Mouse (Mus musculus): Measurements from ENCODE around the gene M1ap. TPM values are rescaled to one million over a fixed set of nuclear protein-coding genes. Genes with fewer than 3 reads are reported as not detected.

M1ap gene
- polyA plus RNA-seq, 1 experiment = 2.4 TPM

- Histone ChIP-seq H3ac (ENCODE audit: control insufficient read depth, insufficient read length, low read depth) (no peak overlapping the region), H3K27me3 (ENCODE audit: control insufficient read depth, insufficient read depth, insufficient read length) (no peaks in the 10 kb centered on the region), H3K36me3 (ENCODE audit: control insufficient read depth, insufficient read depth) (no peaks in the 10 kb centered on the region), H3K79me3 (ENCODE audit: low read depth) (no peaks in the 10 kb centered on the region), H3K4me3 (ENCODE audit: insufficient read depth, poor library complexity, severe bottlenecking) (no peak overlapping the region), H3K79me2 (ENCODE audit: control insufficient read depth, insufficient read depth) (no peaks in the 10 kb centered on the region)
- TF ChIP-seq MYOG (IDR thresholded peaks at IDR 0.05; ENCODE audit: control insufficient read depth, extremely low read depth, insufficient read length) = no peak
- TF ChIP-seq MAX (IDR thresholded peaks at IDR 0.05) = no peak
- TF ChIP-seq FOSL1 (IDR thresholded peaks at IDR 0.05; ENCODE audit: insufficient read depth, low read length, poor library complexity, severe bottlenecking) = no peak
- TF ChIP-seq CEBPB (IDR thresholded peaks at IDR 0.05; ENCODE audit: low read depth) = no peak
- no peak for TF ChIP-seq CTCF (IDR thresholded peaks at IDR 0.05; ENCODE audit: control insufficient read depth, insufficient read depth, insufficient read length)
- no peak for TF ChIP-seq MYOD1 (IDR thresholded peaks at IDR 0.05; ENCODE audit: control insufficient read depth, insufficient read length, low read depth)
Observed at GRCm38 (mm10) chr6:83011255-83011654, 64.6 kb downstream of the M1ap start.

- H3K36me3 ChIP-seq (ENCODE audit: control insufficient read depth, insufficient read depth) = no peaks in the 10 kb centered on the region
- no peak overlapping the region for H3ac ChIP-seq (ENCODE audit: control insufficient read depth, insufficient read length, low read depth)
- no peaks in the 10 kb centered on the region for H3K79me2 ChIP-seq (ENCODE audit: control insufficient read depth, insufficient read depth)
Observed at GRCm38 (mm10) chr6:83011756-83012155, 65.1 kb downstream of the M1ap start.

GRCm38 (mm10) chr6:83013444-83013843, 66.7 kb downstream of the M1ap start:
- no peaks in the 10 kb centered on the region for H3K79me2 ChIP-seq (ENCODE audit: control insufficient read depth, insufficient read depth)
- H3ac ChIP-seq (ENCODE audit: control insufficient read depth, insufficient read length, low read depth) = peak overlapping the region; percentile 7
- H3K79me3 ChIP-seq (ENCODE audit: low read depth) = no peaks in the 10 kb centered on the region
- TF ChIP-seq CEBPB (IDR thresholded peaks at IDR 0.05; ENCODE audit: low read depth) (no peak), MAX (IDR thresholded peaks at IDR 0.05) (peak; percentile 45)
- H3K27me3 ChIP-seq (ENCODE audit: control insufficient read depth, insufficient read depth, insufficient read length) = no peaks in the 10 kb centered on the region
- H3K4me3 ChIP-seq (ENCODE audit: insufficient read depth, poor library complexity, severe bottlenecking) = no peak overlapping the region
- no peaks in the 10 kb centered on the region for H3K36me3 ChIP-seq (ENCODE audit: control insufficient read depth, insufficient read depth)

More at GRCm38 (mm10) chr6:83011756-83012155, 65.1 kb downstream of the M1ap start:
- H3K4me3 ChIP-seq (ENCODE audit: insufficient read depth, poor library complexity, severe bottlenecking) = no peak overlapping the region
- no peaks in the 10 kb centered on the region for H3K79me3 ChIP-seq (ENCODE audit: low read depth)
- no peaks in the 10 kb centered on the region for H3K27me3 ChIP-seq (ENCODE audit: control insufficient read depth, insufficient read depth, insufficient read length)
- TF ChIP-seq CEBPB (IDR thresholded peaks at IDR 0.05; ENCODE audit: low read depth) (no peak), MYOG (IDR thresholded peaks at IDR 0.05; ENCODE audit: control insufficient read depth, extremely low read depth, insufficient read length) (no peak), MYOD1 (IDR thresholded peaks at IDR 0.05; ENCODE audit: control insufficient read depth, insufficient read length, low read depth) (no peak), USF1 (IDR thresholded peaks at IDR 0.05; ENCODE audit: low read depth) (no peak), CTCF (IDR thresholded peaks at IDR 0.05; ENCODE audit: control insufficient read depth, insufficient read depth, insufficient read length) (no peak), FOSL1 (IDR thresholded peaks at IDR 0.05; ENCODE audit: insufficient read depth, low read length, poor library complexity, severe bottlenecking) (no peak), MAX (IDR thresholded peaks at IDR 0.05) (no peak)

- no peaks in the 10 kb centered on the region for H3K79me2 ChIP-seq (ENCODE audit: control insufficient read depth, insufficient read depth)
- no peaks in the 10 kb centered on the region for H3K27me3 ChIP-seq (ENCODE audit: control insufficient read depth, insufficient read depth, insufficient read length)
- H3K79me3 ChIP-seq (ENCODE audit: low read depth) = no peaks in the 10 kb centered on the region
- no peaks in the 10 kb centered on the region for H3K36me3 ChIP-seq (ENCODE audit: control insufficient read depth, insufficient read depth)
- no peak overlapping the region for H3K4me3 ChIP-seq (ENCODE audit: insufficient read depth, poor library complexity, severe bottlenecking)
- TF ChIP-seq MYOD1 (IDR thresholded peaks at IDR 0.05; ENCODE audit: control insufficient read depth, insufficient read length, low read depth) (no peak), MYOG (IDR thresholded peaks at IDR 0.05; ENCODE audit: control insufficient read depth, extremely low read depth, insufficient read length) (no peak), CEBPB (IDR thresholded peaks at IDR 0.05; ENCODE audit: low read depth) (no peak), USF1 (IDR thresholded peaks at IDR 0.05; ENCODE audit: low read depth) (no peak), FOSL1 (IDR thresholded peaks at IDR 0.05; ENCODE audit: insufficient read depth, low read length, poor library complexity, severe bottlenecking) (no peak), MAX (IDR thresholded peaks at IDR 0.05) (no peak), CTCF (IDR thresholded peaks at IDR 0.05; ENCODE audit: control insufficient read depth, insufficient read depth, insufficient read length) (no peak)
- peak overlapping the region; percentile 46 for H3ac ChIP-seq (ENCODE audit: control insufficient read depth, insufficient read length, low read depth)
Observed at GRCm38 (mm10) chr6:83014482-83015466, 68.1 kb downstream of the M1ap start.

- Histone ChIP-seq H3K79me2 (ENCODE audit: control insufficient read depth, insufficient read depth) (no peaks in the 10 kb centered on the region), H3K79me3 (ENCODE audit: low read depth) (no peaks in the 10 kb centered on the region), H3K27me3 (ENCODE audit: control insufficient read depth, insufficient read depth, insufficient read length) (no peaks in the 10 kb centered on the region), H3ac (ENCODE audit: control insufficient read depth, insufficient read length, low read depth) (no peak overlapping the region), H3K4me3 (ENCODE audit: insufficient read depth, poor library complexity, severe bottlenecking) (no peak overlapping the region), H3K36me3 (ENCODE audit: control insufficient read depth, insufficient read depth) (no peaks in the 10 kb centered on the region)
- TF ChIP-seq CEBPB (IDR thresholded peaks at IDR 0.05; ENCODE audit: low read depth) (no peak), MYOD1 (IDR thresholded peaks at IDR 0.05; ENCODE audit: control insufficient read depth, insufficient read length, low read depth) (peak; percentile 91)
Observed at GRCm38 (mm10) chr6:83015749-83016148, 69.0 kb downstream of the M1ap start.

GRCm38 (mm10) chr6:83017190-83017589, 70.5 kb downstream of the M1ap start:
- Histone ChIP-seq H3K36me3 (ENCODE audit: control insufficient read depth, insufficient read depth) (no peaks in the 10 kb centered on the region), H3K79me3 (ENCODE audit: low read depth) (no peaks in the 10 kb centered on the region), H3K79me2 (ENCODE audit: control insufficient read depth, insufficient read depth) (no peaks in the 10 kb centered on the region), H3ac (ENCODE audit: control insufficient read depth, insufficient read length, low read depth) (peak overlapping the region; percentile 22), H3K4me3 (ENCODE audit: insufficient read depth, poor library complexity, severe bottlenecking) (no peak overlapping the region), H3K27me3 (ENCODE audit: control insufficient read depth, insufficient read depth, insufficient read length) (no peaks in the 10 kb centered on the region)
- TF ChIP-seq MYOG (IDR thresholded peaks at IDR 0.05; ENCODE audit: control insufficient read depth, extremely low read depth, insufficient read length) = no peak
- TF ChIP-seq MAX (IDR thresholded peaks at IDR 0.05) = peak; percentile 87
- TF ChIP-seq CEBPB (IDR thresholded peaks at IDR 0.05; ENCODE audit: low read depth) = no peak
- no peak for TF ChIP-seq USF1 (IDR thresholded peaks at IDR 0.05; ENCODE audit: low read depth)

Data from C2C12 (cell line).